Mouse (Mus musculus) heart, embryonic 11.5 days (tissue): ENCODE results near the gene Stat5a. TPM values are rescaled to one million over a fixed set of nuclear protein-coding genes. Genes with fewer than 3 reads are reported as not detected.

Experiments used
- ATAC-seq: fragments of 200-750 bp; cut with Nextera tagmentation; replicated peaks from 2 replicates; pipeline ENCODE4 v1.8.0; 2017; ENCODE audit warnings: moderate library complexity; ENCODE audit not compliant: insufficient number of reproducible peaks, low FRiP score, low TSS enrichment
- H3K27ac ChIP-seq: fragments of 300-500 bp; sonication (generic); 2 replicates; pipeline ENCODE4 v1.5.1; 2014; ENCODE audit warnings: mild to moderate bottlenecking, low read depth, low read length
- H3K27me3 ChIP-seq: fragments of 300-500 bp; sonication (generic); 2 replicates; pipeline ENCODE4 v1.6.1; 2014; ENCODE audit warnings: mild to moderate bottlenecking, low read length, mixed read lengths; ENCODE audit not compliant: control insufficient read depth, insufficient read depth
- H3K36me3 ChIP-seq: fragments of 300-500 bp; sonication (generic); 2 replicates; pipeline ENCODE4 v1.6.1; 2014; ENCODE audit warnings: mild to moderate bottlenecking, low read length, moderate library complexity, mixed read lengths; ENCODE audit not compliant: control insufficient read depth, insufficient read depth
- H3K4me1 ChIP-seq: fragments of 300-500 bp; sonication (generic); 2 replicates; pipeline ENCODE4 v1.6.1; 2014; ENCODE audit warnings: low read length; ENCODE audit not compliant: control insufficient read depth, insufficient read depth
- H3K4me2 ChIP-seq: fragments of 300-500 bp; sonication (generic); 2 replicates; pipeline ENCODE4 v1.6.1; 2014; ENCODE audit warnings: mild to moderate bottlenecking, moderate library complexity
- H3K4me3 ChIP-seq: fragments of 300-500 bp; sonication (generic); 2 replicates; pipeline ENCODE4 v1.5.1; 2014; ENCODE audit warnings: low read depth, low read length
- H3K9ac ChIP-seq: fragments of 300-500 bp; sonication (generic); 2 replicates; pipeline ENCODE4 v1.6.1; 2014; ENCODE audit warnings: mild to moderate bottlenecking, low read depth, low read length, moderate library complexity
- H3K9me3 ChIP-seq: fragments of 300-500 bp; sonication (generic); replicated peaks from 2 replicates; pipeline ENCODE4 v1.6.1; 2016; ENCODE audit warnings: low read length; ENCODE audit not compliant: control insufficient read depth
- WGBS: fragments of 180-500 bp; shearing (Covaris S2); extraction: QIAGEN DNeasy Blood & Tissue Kit; methylation state at CpG from one replicate; pipeline ENCODE4 v1.1.7; 2014; ENCODE audit not compliant: insufficient replicate concordance; 5-methylcytosine and 5-hydroxymethylcytosine counted together
- polyA plus RNA-seq: library from polyadenylated mRNA; unstranded; fragments of >200 nt; fragmentation: Nextera tagmentation; extraction: Ambion mirVana; gene quantifications from 2 replicates; pipeline ENCODE4 v1.2.1, GENCODE M21; 2014

The Stat5a gene
- polyA plus RNA-seq, 1 experiment from 2014 or later, result 5.6 TPM

GRCm38 (mm10) chr11:100840866-100841265 is 18.3 kb upstream of the Stat5a start:
- Histone ChIP-seq H3K4me2 (no peak overlapping the region), H3K36me3 (no peaks in the 10 kb centered on the region), H3K9me3 (no peaks in the 10 kb centered on the region), H3K4me1 (0 out of 2 replicates have a peak, but pooled peaks cover 4% of the 10 kb centered on the region), H3K27ac (no peak overlapping the region), H3K27me3 (no peaks in the 10 kb centered on the region), H3K9ac (no peak overlapping the region), H3K4me3 (no peak overlapping the region)
- ATAC-seq, result no peak
- WGBS, result 73% methylated on average over 12 of the region's 12 CpGs

GRCm38 (mm10) chr11:100842025-100842424 is 17.1 kb upstream of the Stat5a start:
- 85% methylated on average over 7 of the region's 7 CpGs for WGBS
- Histone ChIP-seq H3K36me3 (no peaks in the 10 kb centered on the region), H3K9ac (no peak overlapping the region), H3K4me3 (no peak overlapping the region), H3K27me3 (no peaks in the 10 kb centered on the region), H3K9me3 (no peaks in the 10 kb centered on the region), H3K4me2 (no peak overlapping the region), H3K27ac (no peak overlapping the region), H3K4me1 (0 out of 2 replicates have a peak, but pooled peaks cover 4% of the 10 kb centered on the region)
- ATAC-seq, result no peak

DNA sequence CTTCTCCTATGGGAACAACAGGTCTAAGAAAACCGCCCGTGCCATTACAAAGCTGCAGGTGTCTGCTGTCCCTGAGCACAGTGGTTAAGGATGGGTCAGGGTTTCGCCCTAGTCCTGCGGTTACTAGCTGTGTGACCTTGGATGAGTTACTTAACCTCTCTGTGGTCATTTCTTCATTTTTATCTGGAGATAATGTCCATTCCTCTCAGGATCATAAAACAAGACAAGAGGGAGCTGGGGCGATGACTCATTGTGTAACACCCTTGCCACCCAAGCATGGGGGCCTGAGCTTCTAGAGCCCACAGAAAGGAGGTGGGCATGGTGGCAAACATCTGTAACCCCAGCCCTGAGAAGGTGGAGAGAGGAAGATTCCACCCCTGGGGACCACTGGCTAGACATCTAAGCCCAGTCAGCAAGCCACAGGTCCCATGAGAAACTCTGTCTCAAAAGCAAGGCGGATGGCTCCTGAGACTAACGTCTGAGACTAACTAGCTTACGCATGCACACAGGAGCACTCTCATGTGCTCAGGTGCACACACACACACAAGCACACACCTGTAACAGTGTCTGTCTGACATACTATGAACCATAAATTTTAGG is 16.0 kb upstream of the Stat5a start:
- Histone ChIP-seq H3K27me3 (no peaks in the 10 kb centered on the region), H3K36me3 (no peaks in the 10 kb centered on the region), H3K9ac (no peak overlapping the region), H3K4me1 (peaks cover 4% of the 10 kb centered on the region), H3K27ac (no peak overlapping the region), H3K9me3 (no peaks in the 10 kb centered on the region), H3K4me3 (no peak overlapping the region), H3K4me2 (no peak overlapping the region)
- ATAC-seq, result no peak
- WGBS, result 92% methylated on average over 8 of the region's 8 CpGs

- no peaks in the 10 kb centered on the region for H3K9me3 ChIP-seq
- no peaks in the 10 kb centered on the region for H3K36me3 ChIP-seq
- no peak overlapping the region for H3K9ac ChIP-seq
- 89% methylated on average over 4 of the region's 4 CpGs for WGBS
- H3K27ac ChIP-seq, result no peak overlapping the region
- ATAC-seq, result no peak
- no peaks in the 10 kb centered on the region for H3K27me3 ChIP-seq
- H3K4me3 ChIP-seq, result no peak overlapping the region
- H3K4me1 ChIP-seq, result peaks cover 13% of the 10 kb centered on the region
- no peak overlapping the region for H3K4me2 ChIP-seq
Observed at GRCm38 (mm10) chr11:100844121-100844520, 15.0 kb upstream of the Stat5a start.

- Histone ChIP-seq H3K4me1 (peaks cover 15% of the 10 kb centered on the region), H3K9ac (no peak overlapping the region), H3K4me2 (no peak overlapping the region), H3K27me3 (no peaks in the 10 kb centered on the region), H3K36me3 (no peaks in the 10 kb centered on the region), H3K27ac (no peak overlapping the region), H3K4me3 (no peak overlapping the region), H3K9me3 (no peaks in the 10 kb centered on the region)
- no peak for ATAC-seq
- WGBS, result 85% methylated on average over 6 of the region's 6 CpGs
Observed at GRCm38 (mm10) chr11:100845793-100846192, 13.4 kb upstream of the Stat5a start.

- Histone ChIP-seq H3K27ac (no peak overlapping the region), H3K4me3 (no peak overlapping the region), H3K9me3 (no peaks in the 10 kb centered on the region), H3K9ac (no peak overlapping the region), H3K4me1 (peaks cover 19% of the 10 kb centered on the region), H3K27me3 (peaks cover 7% of the 10 kb centered on the region), H3K36me3 (no peaks in the 10 kb centered on the region), H3K4me2 (peak overlapping the region; percentile 88; the same call in 1 of the 2 replicates)
- 89% methylated on average over 4 of the region's 4 CpGs for WGBS
- no peak for ATAC-seq
Observed at GRCm38 (mm10) chr11:100847572-100847971, 11.6 kb upstream of the Stat5a start.

DNA sequence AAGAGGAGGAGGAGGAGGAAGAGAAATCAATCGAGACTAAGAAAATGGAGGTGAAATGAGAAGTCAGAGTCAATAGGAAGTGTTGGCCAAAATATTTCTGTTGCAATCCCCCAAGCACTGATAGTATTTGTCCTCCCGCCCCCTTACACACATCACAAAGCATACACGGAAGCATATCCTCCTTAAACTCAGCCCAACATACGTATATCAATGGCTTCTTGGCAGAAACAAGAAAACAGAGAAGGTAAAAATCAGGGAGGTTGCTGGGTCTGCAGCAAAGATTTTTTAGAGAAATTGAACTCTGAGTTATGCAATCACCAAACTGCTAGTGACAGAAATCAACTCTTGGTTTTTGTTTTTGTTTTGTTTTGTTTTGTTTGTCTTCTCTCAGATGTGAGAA is 11.1 kb upstream of the Stat5a start:
- no peaks in the 10 kb centered on the region for H3K36me3 ChIP-seq
- peaks cover 19% of the 10 kb centered on the region for H3K4me1 ChIP-seq
- no peaks in the 10 kb centered on the region for H3K9me3 ChIP-seq
- H3K27me3 ChIP-seq, result peaks cover 10% of the 10 kb centered on the region
- no peak for ATAC-seq
- peak overlapping the region; percentile 94; the same call in 1 of the 2 replicates for H3K4me3 ChIP-seq
- peak overlapping the region; percentile 88 for H3K4me2 ChIP-seq
- WGBS, result 57% methylated on average over 4 of the region's 4 CpGs
- no peak overlapping the region for H3K27ac ChIP-seq
- H3K9ac ChIP-seq, result no peak overlapping the region

- Histone ChIP-seq H3K4me2 (peak overlapping the region; percentile 88), H3K4me3 (peak overlapping the region; percentile 94), H3K9ac (peak overlapping the region; percentile 99), H3K36me3 (no peaks in the 10 kb centered on the region), H3K4me1 (peaks cover 19% of the 10 kb centered on the region), H3K27me3 (peaks cover 14% of the 10 kb centered on the region), H3K27ac (peak overlapping the region; percentile 93; the same call in 1 of the 2 replicates), H3K9me3 (no peaks in the 10 kb centered on the region)
- ATAC-seq, result no peak
- WGBS, result 53% methylated on average over 6 of the region's 6 CpGs
Observed at GRCm38 (mm10) chr11:100848789-100849379, 10.3 kb upstream of the Stat5a start.
